Mouse (Mus musculus): ENCODE data around the gene 1700016K19Rik.

The 1700016K19Rik gene

GRCm38 (mm10) chr11:76033836-76034235 lies 34.1 kb downstream of the 1700016K19Rik start:
- no peak for DNase-seq (ENCODE audit: low read depth, low spot score)

DNA sequence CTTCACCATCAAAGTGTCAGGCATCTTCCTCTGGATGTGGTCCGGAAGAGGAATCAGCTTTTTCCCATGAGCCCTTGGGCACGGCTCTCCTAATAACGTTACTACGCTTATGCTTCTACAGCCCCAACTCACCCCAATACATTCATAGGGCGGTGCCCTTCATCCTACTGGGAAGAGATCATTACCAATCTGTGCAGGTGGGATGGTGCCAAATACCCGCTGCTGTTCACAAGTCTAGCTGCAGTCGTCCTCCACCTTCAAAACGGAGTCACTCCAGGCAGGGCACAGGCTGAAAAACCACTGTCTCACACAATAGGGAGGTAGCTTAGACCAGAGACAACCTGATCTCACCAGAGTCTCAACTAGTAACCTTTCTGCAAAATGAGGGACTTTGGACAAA lies 35.5 kb downstream of the 1700016K19Rik start:
- DNase-seq (ENCODE audit: low read depth, low spot score): no peak

GRCm38 (mm10) chr11:76037581-76038294 lies 38.0 kb downstream of the 1700016K19Rik start:
- no peak for DNase-seq (ENCODE audit: low read depth, low spot score)

- no peak for DNase-seq (ENCODE audit: low read depth, low spot score)
Observed at GRCm38 (mm10) chr11:76039271-76040053, 39.8 kb downstream of the 1700016K19Rik start.

- no peak for DNase-seq (ENCODE audit: low read depth, low spot score)
Observed at GRCm38 (mm10) chr11:76040106-76040505, 40.4 kb downstream of the 1700016K19Rik start.

- DNase-seq (ENCODE audit: low read depth, low spot score): no peak
Observed at GRCm38 (mm10) chr11:76040761-76041376, 41.2 kb downstream of the 1700016K19Rik start.

DNA sequence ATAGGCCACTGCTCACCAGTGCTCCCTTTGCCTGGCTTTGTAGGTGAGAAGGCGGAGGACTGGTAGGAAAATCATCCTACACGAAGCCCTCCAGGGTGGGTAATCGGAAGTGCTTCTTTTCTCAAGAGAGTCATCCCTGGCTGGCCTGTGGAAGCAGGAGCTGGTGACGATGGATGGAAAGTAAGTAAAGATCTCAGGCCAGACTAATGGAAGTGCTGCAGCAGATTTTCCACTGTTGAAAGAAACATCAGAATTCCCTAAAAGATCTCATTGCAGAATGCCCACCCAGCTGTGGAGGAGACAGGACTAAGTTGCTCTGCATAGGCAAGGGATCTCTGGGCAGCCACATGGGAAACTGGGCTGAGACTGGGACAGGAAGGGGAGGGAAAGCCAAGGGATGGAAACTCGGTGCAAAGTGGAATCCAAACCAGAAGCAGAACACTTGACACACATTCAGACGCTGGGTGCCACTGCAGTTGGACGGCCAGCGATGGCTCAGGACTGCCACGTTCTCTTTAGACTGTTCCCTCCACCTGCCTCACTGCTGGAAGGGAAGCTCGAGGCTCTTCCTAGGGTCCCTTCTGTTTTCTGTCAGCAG lies 42.4 kb downstream of the 1700016K19Rik start:
- no peak for DNase-seq (ENCODE audit: low read depth, low spot score)

- DNase-seq (ENCODE audit: low read depth, low spot score): no peak
Observed at GRCm38 (mm10) chr11:76042882-76043281, 43.2 kb downstream of the 1700016K19Rik start.

- DNase-seq (ENCODE audit: low read depth, low spot score): no peak
Observed at GRCm38 (mm10) chr11:76044468-76044867, 44.8 kb downstream of the 1700016K19Rik start.

GRCm38 (mm10) chr11:76045367-76045766 lies 45.7 kb downstream of the 1700016K19Rik start:
- DNase-seq (ENCODE audit: low read depth, low spot score): no peak

DNA sequence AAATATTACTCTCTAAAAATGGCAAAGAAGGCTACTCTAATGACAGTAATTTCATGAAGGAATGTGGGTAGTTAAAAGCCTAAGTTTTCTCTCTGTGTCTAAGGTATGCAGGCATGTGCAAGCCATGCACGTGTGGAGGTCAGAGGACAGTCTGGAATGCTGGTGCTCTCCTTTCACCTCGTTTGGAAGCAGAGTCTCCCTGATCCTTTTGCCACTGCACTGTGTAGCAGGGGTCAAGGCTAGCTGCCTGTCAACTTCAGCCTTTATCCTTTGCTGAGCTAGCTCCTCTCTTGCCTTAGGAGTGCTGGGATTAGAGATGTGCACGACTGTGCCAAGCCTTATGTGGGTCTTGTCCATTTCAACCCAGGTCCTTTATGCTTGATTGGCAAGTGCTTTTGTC lies 50.8 kb downstream of the 1700016K19Rik start:
- no peak for DNase-seq (ENCODE audit: low read depth, low spot score)

- DNase-seq (ENCODE audit: low read depth, low spot score): no peak
Observed at GRCm38 (mm10) chr11:76050967-76051512, 51.3 kb downstream of the 1700016K19Rik start.

GRCm38 (mm10) chr11:76052496-76052895 lies 52.8 kb downstream of the 1700016K19Rik start:
- DNase-seq (ENCODE audit: low read depth, low spot score): no peak
